Mouse (Mus musculus): ENCODE measurements around the gene Gli1.

GRCm38 (mm10) chr10:127337536-127338099, 4.2 kb downstream of the Gli1 start:
- TF ChIP-seq EP300 (IDR thresholded peaks at IDR 0.05) (no peak), CTCF (IDR thresholded peaks at IDR 0.05) (no peak)
